ENCODE assay signal across 10 mouse cellular contexts in the genomic region with DNA sequence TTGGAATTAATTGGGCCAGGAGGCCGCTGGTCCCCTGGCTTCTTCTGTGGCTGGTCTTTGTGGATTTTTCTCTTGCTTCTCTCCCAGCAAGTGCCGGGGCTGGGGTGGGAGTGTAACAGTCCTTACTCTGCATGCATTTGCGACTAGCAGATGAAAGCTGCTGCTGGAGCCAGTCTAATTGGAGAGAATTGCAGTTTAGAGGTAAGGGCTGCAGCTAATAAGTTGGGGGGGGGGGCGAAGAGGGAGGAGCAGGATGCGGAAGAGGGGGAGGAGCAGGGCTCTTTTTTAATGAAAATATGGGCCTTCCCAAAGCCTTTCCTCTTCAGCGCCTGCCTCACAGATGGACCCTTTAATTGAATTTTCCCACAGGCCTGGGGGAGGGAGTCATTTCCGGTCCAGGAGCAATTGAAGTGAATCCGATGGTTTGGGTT.
A peak's percentile ranks its signal among the peaks of the same experiment; 100 is the strongest.
DNase-seq lines count a peak whose midpoint lies in the region; ATAC-seq and TF ChIP-seq lines count a peak whose summit lies in the region.
"Had no signal": no experiment of that assay in that cellular context is flagged by ENCODE, and none has a peak within 500 bp of the region (broad histone marks: within the 10 kb centered on the region; RNA-seq: fewer than 3 reads in every experiment).

No protein-coding gene starts in this region.

- WGBS in neural tube, embryonic 12.5 days: 13% methylated on average over 7 of the region's 8 CpGs
- WGBS in forebrain, embryonic 16.5 days: 7% methylated on average over 7 of the region's 8 CpGs
- 15% methylated on average over 6 of the region's 8 CpGs for WGBS in limb, embryonic 14.5 days
- 46% methylated on average over 7 of the region's 8 CpGs for WGBS in intestine, embryonic 15.5 days

- no peaks in the 10 kb centered on the region for H3K27me3 ChIP-seq in neural tube, embryonic 12.5 days (replicated peaks)
- H3K27me3 ChIP-seq in forebrain, embryonic 16.5 days (replicated peaks; ENCODE audit: control insufficient read depth, insufficient read depth, low read length): no peaks in the 10 kb centered on the region
- no peaks in the 10 kb centered on the region for H3K27me3 ChIP-seq in limb, embryonic 14.5 days (ENCODE audit: control insufficient read depth, insufficient read depth, low read length)
- no peaks in the 10 kb centered on the region for H3K27me3 ChIP-seq in intestine, embryonic 15.5 days (replicated peaks)

- peaks cover 23% of the 10 kb centered on the region; the same call in 1 of the 2 replicates for H3K4me1 ChIP-seq in neural tube, embryonic 12.5 days
- H3K4me1 ChIP-seq in forebrain, embryonic 16.5 days (replicated peaks; ENCODE audit: control insufficient read depth, insufficient read depth, low read length): peaks cover 14% of the 10 kb centered on the region
- peaks cover 5% of the 10 kb centered on the region for H3K4me1 ChIP-seq in limb, embryonic 14.5 days (ENCODE audit: control insufficient read depth, insufficient read depth, low read length)
- no peaks in the 10 kb centered on the region for H3K4me1 ChIP-seq in intestine, embryonic 15.5 days (replicated peaks)

- H3K4me3 ChIP-seq in neural tube, embryonic 12.5 days: no peak overlapping the region
- H3K4me3 ChIP-seq in forebrain, embryonic 16.5 days (replicated peaks; ENCODE audit: low read length): no peak overlapping the region
- no peak overlapping the region for H3K4me3 ChIP-seq in limb, embryonic 14.5 days (replicated peaks; ENCODE audit: low read length)
- no peak overlapping the region for H3K4me3 ChIP-seq in intestine, embryonic 15.5 days (replicated peaks)

- no peaks in the 10 kb centered on the region for H3K9me3 ChIP-seq in neural tube, embryonic 12.5 days
- H3K9me3 ChIP-seq in forebrain, embryonic 16.5 days (ENCODE audit: control insufficient read depth, low read length): no peaks in the 10 kb centered on the region
- H3K9me3 ChIP-seq in limb, embryonic 14.5 days (ENCODE audit: control insufficient read depth, low read length): no peaks in the 10 kb centered on the region
- no peaks in the 10 kb centered on the region for H3K9me3 ChIP-seq in intestine, embryonic 15.5 days

- H3K9ac ChIP-seq in neural tube, embryonic 12.5 days: 0 out of 2 replicates have a peak overlapping the region, but pooled peaks have one; percentile 8
- H3K9ac ChIP-seq in forebrain, embryonic 16.5 days (replicated peaks; ENCODE audit: low read depth, low read length): peak overlapping the region; percentile 10; the same call in 1 of the 2 replicates
- H3K9ac ChIP-seq in limb, embryonic 14.5 days (ENCODE audit: low read depth, low read length, severe bottlenecking): no peak overlapping the region
- no peak overlapping the region for H3K9ac ChIP-seq in intestine, embryonic 15.5 days
- H3K9ac ChIP-seq: lung, embryonic 14.5 days had no signal

- DNase-seq in neural tube, embryonic 10.5 days (ENCODE audit: extremely low spot score, low spot score): no peak
- DNase-seq in limb, embryonic 14.5 days (ENCODE audit: low spot score): no peak
- DNase-seq in urinary bladder, postnatal 14 days (ENCODE audit: low spot score): no peak
- no peak for DNase-seq in thymus, adult 18-20 months
- DNase-seq: adrenal gland, adult 2 months; cerebellum, adult 11-12 months; lung, embryonic 14.5 days had no signal

- TF ChIP-seq POLR2A in limb, embryonic 14.5 days (IDR thresholded peaks at IDR 0.05; ENCODE audit: borderline replicate concordance, extremely low read depth, insufficient read depth, insufficient read length): no peak

- ATAC-seq in neural tube, embryonic 12.5 days (ENCODE audit: low FRiP score, low read depth): no peak
- ATAC-seq in forebrain, embryonic 16.5 days: peak; percentile 80
- ATAC-seq in limb, embryonic 14.5 days (ENCODE audit: low FRiP score, low read depth): no peak
- no peak for ATAC-seq in intestine, embryonic 15.5 days

- no peak overlapping the region for H3K27ac ChIP-seq in neural tube, embryonic 12.5 days
- peak overlapping the region; percentile 53; the same call in 1 of the 2 replicates for H3K27ac ChIP-seq in forebrain, embryonic 16.5 days (ENCODE audit: low read length)
- H3K27ac ChIP-seq in limb, embryonic 14.5 days (replicated peaks; ENCODE audit: low read depth, low read length): peak overlapping the region; percentile 38; the same call in 1 of the 2 replicates
- H3K27ac ChIP-seq in intestine, embryonic 15.5 days: no peak overlapping the region

- 0 out of 2 replicates have a peak overlapping the region, but pooled peaks have one; percentile 4 for H3K4me2 ChIP-seq in neural tube, embryonic 12.5 days (replicated peaks)
- H3K4me2 ChIP-seq in forebrain, embryonic 16.5 days (ENCODE audit: low read length): 0 out of 2 replicates have a peak overlapping the region, but pooled peaks have one; percentile 3
- peak overlapping the region; percentile 16; the same call in 1 of the 2 replicates for H3K4me2 ChIP-seq in limb, embryonic 14.5 days (replicated peaks; ENCODE audit: low read depth, low read length, severe bottlenecking)
- H3K4me2 ChIP-seq in intestine, embryonic 15.5 days (replicated peaks): no peak overlapping the region
- H3K4me2 ChIP-seq: lung, embryonic 14.5 days had no signal

- no peaks in the 10 kb centered on the region for H3K36me3 ChIP-seq in neural tube, embryonic 12.5 days
- H3K36me3 ChIP-seq in forebrain, embryonic 16.5 days (ENCODE audit: control insufficient read depth, insufficient read depth): no peaks in the 10 kb centered on the region
- H3K36me3 ChIP-seq in limb, embryonic 14.5 days (ENCODE audit: control insufficient read depth, insufficient read depth, low read length): no peaks in the 10 kb centered on the region
- H3K36me3 ChIP-seq in intestine, embryonic 15.5 days: no peaks in the 10 kb centered on the region

Comparison
In these comparisons a context has a peak if more than half of its experiments do, and no peak if none do; other contexts are left out.
1. H3K27ac ChIP-seq: peak in forebrain, embryonic 16.5 days (single experiment) and limb, embryonic 14.5 days (single experiment); none in neural tube, embryonic 12.5 days (single experiment) and intestine, embryonic 15.5 days (single experiment).
2. H3K9ac ChIP-seq: peak in neural tube, embryonic 12.5 days (single experiment) and forebrain, embryonic 16.5 days (single experiment); none in limb, embryonic 14.5 days (single experiment) and intestine, embryonic 15.5 days (single experiment).